Mouse (Mus musculus) liver, adult 2 months (tissue): Measurements from ENCODE around the gene Mier2. TPM values are rescaled to one million over a fixed set of nuclear protein-coding genes. Genes with fewer than 3 reads are reported as not detected.

ENCODE experiments used
- DNase-seq: peaks from one replicate; pipeline ENCODE4 v3.0.0-alpha.2; 2011; ENCODE audit warnings: low read depth, low spot score; ENCODE audit errors: extremely low read depth
- H3K27ac ChIP-seq: fragments of 200-500 bp; replicated peaks from 2 replicates; pipeline ENCODE4 v1.5.1; 2012; ENCODE audit warnings: low read depth, mild to moderate bottlenecking, control low read depth, inconsistent platforms, low read length; ENCODE audit not compliant: insufficient read depth
- H3K27me3 ChIP-seq: fragments of 200-500 bp; 2 replicates; pipeline ENCODE4 v1.6.1; 2012; ENCODE audit warnings: mild to moderate bottlenecking, moderate library complexity, low read length, inconsistent platforms; ENCODE audit not compliant: control insufficient read depth, insufficient read depth
- H3K36me3 ChIP-seq: fragments of 200-500 bp; 2 replicates; pipeline ENCODE4 v1.6.1; 2012; ENCODE audit warnings: low read length, inconsistent platforms; ENCODE audit not compliant: control insufficient read depth, insufficient read depth
- H3K4me1 ChIP-seq: fragments of 200-500 bp; 2 replicates; pipeline ENCODE4 v1.6.1; 2011; ENCODE audit warnings: low read length; ENCODE audit not compliant: control insufficient read depth, insufficient read depth
- H3K4me3 ChIP-seq: fragments of 200-500 bp; 2 replicates; pipeline ENCODE4 v1.5.1; 2011; ENCODE audit warnings: low read depth, mild to moderate bottlenecking, control low read depth, low read length, moderate library complexity; ENCODE audit not compliant: insufficient read depth
- H3K79me2 ChIP-seq: fragments of 200-500 bp; 2 replicates; pipeline ENCODE4 v1.6.1; 2012; ENCODE audit warnings: inconsistent platforms, mild to moderate bottlenecking, low read length, moderate library complexity; ENCODE audit not compliant: control insufficient read depth, insufficient read depth
- H3K9ac ChIP-seq: fragments of 200-500 bp; 2 replicates; pipeline ENCODE4 v1.6.1; 2012; ENCODE audit warnings: low read depth, mild to moderate bottlenecking, control low read depth, inconsistent platforms, low read length
- CTCF ChIP-seq: fragments of 200-500 bp; IDR thresholded peaks from 2 replicates; pipeline ENCODE4 v1.5.1; 2011; ENCODE audit warnings: low read depth, low read length, control low read depth
- POLR2A ChIP-seq: fragments of 200-500 bp; IDR thresholded peaks from 2 replicates; pipeline ENCODE4 v1.6.1; 2011; ENCODE audit warnings: low read length, control low read depth; ENCODE audit not compliant: insufficient read depth; ENCODE audit errors: extremely low read depth
- WGBS: fragments of 180-500 bp; shearing (Covaris S2); methylation state at CpG from one replicate; pipeline ENCODE4 v1.1.7; 2018; 5-methylcytosine and 5-hydroxymethylcytosine counted together
- polyA plus RNA-seq: library from polyadenylated mRNA; depleted of rRNA; stranded (reverse); fragments of >200 nt; gene quantifications from 2 replicates; pipeline ENCODE4 v1.2.3, GENCODE M21; 2012
- total RNA-seq: library from RNA; depleted of rRNA; stranded (reverse); fragments of >200 nt; gene quantifications from 2 replicates; pipeline ENCODE4 v1.2.3, GENCODE M21; 2014

Gene Mier2
- total and polyA plus RNA-seq, 2 experiments = 5.9 to 35.3 TPM

DNA sequence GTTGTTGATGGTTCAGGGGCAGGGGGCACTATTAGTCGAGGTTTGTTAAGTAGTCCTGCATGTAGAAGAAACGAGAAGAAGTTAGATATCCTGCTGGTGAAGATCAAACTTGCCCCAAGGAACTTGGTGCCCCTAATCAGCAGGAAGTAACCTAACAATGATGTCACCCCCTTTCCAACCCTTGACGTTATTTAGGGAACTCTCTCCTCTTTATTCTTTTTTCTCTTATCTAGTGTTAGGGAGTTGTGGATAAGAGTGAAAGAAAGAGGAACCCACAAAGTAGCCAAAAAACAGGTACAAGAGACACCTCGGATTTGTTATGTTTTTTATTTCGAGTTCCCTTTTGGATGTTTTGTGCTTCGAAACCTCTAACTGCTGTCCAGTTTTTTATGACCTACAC is 39.1 kb upstream of the Mier2 start:
- Histone ChIP-seq H3K9ac (no peak overlapping the region), H3K4me1 (peaks cover 6% of the 10 kb centered on the region; the same call in 1 of the 2 replicates), H3K79me2 (no peaks in the 10 kb centered on the region), H3K36me3 (no peaks in the 10 kb centered on the region), H3K27ac (no peak overlapping the region), H3K4me3 (no peak overlapping the region), H3K27me3 (no peaks in the 10 kb centered on the region)
- 67% methylated on average over 6 of the region's 6 CpGs for WGBS
- no peak for TF ChIP-seq CTCF
- no peak for TF ChIP-seq POLR2A
- no peak for DNase-seq

DNA sequence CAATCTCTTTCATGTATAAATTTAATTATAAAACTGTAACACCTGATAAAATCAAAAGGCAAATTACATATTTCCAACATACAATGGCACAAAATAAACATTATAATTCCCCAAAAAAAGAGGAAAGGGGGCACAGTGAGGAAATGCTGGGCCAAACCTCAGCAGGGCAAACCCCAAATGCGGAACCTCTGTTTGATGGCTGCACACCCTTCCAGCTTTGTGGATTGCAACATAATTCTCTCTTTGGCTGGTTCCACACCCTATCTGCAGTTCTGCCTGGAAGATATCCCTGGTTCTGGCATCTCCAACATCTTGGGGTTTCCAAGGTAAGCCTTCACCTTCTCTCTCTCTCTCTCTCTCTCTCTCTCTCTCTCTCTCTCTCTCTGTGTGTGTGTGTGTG is 35.7 kb upstream of the Mier2 start:
- Histone ChIP-seq H3K4me3 (no peak overlapping the region), H3K36me3 (no peaks in the 10 kb centered on the region), H3K9ac (no peak overlapping the region), H3K27ac (no peak overlapping the region), H3K4me1 (no peaks in the 10 kb centered on the region), H3K27me3 (no peaks in the 10 kb centered on the region), H3K79me2 (no peaks in the 10 kb centered on the region)
- no peak for DNase-seq
- WGBS = 88% methylated on average over 1 of the region's 1 CpGs
- TF ChIP-seq POLR2A = no peak
- no peak for TF ChIP-seq CTCF

DNA sequence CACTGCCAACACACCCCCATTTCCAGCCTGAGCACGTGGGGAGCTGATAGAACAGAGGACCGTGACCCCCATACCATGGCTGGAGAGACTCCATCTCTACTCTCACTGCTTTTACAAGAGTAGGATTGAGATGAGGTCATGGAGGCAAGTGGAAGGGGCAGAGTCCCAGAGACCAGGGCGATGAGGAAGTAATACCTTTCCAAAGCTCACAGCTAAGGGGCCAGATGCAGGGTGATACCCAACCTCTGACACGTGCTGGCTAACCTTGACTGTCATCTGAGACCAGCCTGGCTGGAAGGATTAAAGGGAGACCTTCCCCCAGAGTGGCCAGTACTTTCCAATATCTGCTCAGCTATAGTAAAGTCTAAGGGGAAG is 32.7 kb upstream of the Mier2 start:
- Histone ChIP-seq H3K4me1 (no peaks in the 10 kb centered on the region), H3K9ac (no peak overlapping the region), H3K27me3 (no peaks in the 10 kb centered on the region), H3K4me3 (no peak overlapping the region), H3K36me3 (no peaks in the 10 kb centered on the region), H3K27ac (no peak overlapping the region), H3K79me2 (no peaks in the 10 kb centered on the region)
- TF ChIP-seq POLR2A (no peak), CTCF (no peak)
- WGBS = 74% methylated on average over 4 of the region's 4 CpGs
- DNase-seq = no peak

DNA sequence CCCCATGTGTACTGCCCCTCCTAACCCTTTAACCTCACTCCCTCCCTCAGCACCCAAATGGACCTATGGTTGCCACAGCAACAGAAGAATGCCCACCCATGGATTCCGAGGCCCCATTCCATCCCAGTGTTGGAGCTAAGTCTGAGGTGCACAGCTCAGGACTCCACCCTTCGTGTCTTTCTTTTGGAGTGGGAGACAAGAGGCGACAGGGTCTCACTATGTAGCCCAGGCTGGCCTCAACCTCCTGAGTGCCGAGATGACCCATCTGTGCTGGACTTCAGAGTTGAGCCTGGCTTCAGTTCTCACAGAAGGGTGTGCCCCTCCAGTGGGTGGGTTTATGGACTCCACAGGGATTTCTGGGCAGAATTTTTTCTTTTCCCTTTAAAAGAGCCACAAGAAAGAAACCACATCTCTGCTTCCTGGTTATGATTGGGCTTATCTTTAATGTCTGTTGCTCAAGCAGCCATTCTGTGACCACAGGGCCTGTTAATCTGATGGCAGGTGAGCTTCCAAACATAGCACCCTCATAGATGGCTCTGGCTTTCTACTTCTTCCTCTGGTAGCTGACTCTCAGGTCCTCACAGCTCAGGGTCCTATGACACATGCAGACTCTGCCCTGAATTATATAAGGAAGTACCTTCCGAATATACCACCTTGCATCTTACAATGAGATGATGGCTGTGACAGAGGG is 32.2 kb upstream of the Mier2 start, which contains the start of gene Theg:
Gene Theg, minus strand, starts transcription at position 271 of the 691 bp plus-strand sequence.
- no peaks in the 10 kb centered on the region for H3K79me2 ChIP-seq
- H3K4me3 ChIP-seq = no peak within 1 kb of the TSS

DNA sequence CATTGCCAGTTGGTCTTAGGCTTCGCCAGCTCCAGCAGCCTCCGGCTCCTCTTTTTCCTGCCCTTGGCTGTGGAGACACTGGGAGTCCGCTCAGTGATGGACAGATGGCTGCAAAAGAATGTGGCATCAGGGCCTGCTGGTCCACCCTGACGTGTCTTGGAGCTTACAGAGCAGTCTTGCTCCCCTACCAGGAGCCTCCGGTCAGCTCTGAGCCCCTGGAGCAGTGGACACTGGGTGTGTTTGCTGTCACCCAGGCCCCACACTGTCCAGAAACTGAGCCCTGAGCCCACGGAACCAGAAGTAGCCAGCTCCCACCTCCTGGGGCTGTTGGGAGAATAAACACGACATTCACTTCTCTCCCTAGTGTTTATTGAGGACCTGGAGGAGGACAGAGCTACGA is 31.2 kb upstream of the Mier2 start:
- H3K79me2 ChIP-seq = no peaks in the 10 kb centered on the region
- no peak overlapping the region for H3K9ac ChIP-seq
- TF ChIP-seq CTCF = no peak
- no peak for TF ChIP-seq POLR2A
- 76% methylated on average over 8 of the region's 8 CpGs for WGBS
- no peak for DNase-seq
- no peaks in the 10 kb centered on the region for H3K4me1 ChIP-seq
- no peaks in the 10 kb centered on the region for H3K36me3 ChIP-seq
- H3K4me3 ChIP-seq = no peak overlapping the region
- H3K27ac ChIP-seq = no peak overlapping the region
- no peaks in the 10 kb centered on the region for H3K27me3 ChIP-seq

More for the DNA sequence above, 32.2 kb upstream of the Mier2 start, which contains the start of gene Theg:
- no peak for TF ChIP-seq CTCF
- no peak for TF ChIP-seq POLR2A
- 79% methylated on average over 5 of the region's 5 CpGs for WGBS
- Histone ChIP-seq H3K9ac (no peak within 1 kb of the TSS), H3K36me3 (no peaks in the 10 kb centered on the region), H3K27me3 (no peaks in the 10 kb centered on the region), H3K4me1 (no peaks in the 10 kb centered on the region), H3K27ac (no peak within 1 kb of the TSS)
- DNase-seq = no peak

DNA sequence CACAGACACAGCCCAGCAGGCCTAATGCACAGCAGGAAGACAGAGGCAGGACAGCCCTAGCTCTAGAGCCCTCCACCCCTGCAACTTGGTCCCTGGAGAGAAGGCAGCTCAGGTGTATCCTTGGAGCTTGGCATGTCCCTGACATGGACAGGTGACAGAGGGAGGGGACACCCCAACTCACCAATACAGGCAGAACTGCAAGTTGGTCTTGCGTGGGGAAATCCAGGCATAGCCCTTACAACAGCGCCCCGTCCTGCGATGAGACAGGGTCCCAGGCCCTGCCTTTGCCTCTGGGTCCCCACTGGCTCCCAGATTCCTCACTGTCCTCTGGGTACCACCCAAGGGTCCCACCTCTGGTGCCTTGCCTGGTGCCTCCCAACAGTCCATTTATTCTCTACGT is 30.7 kb upstream of the Mier2 start:
- no peak overlapping the region for H3K4me3 ChIP-seq
- H3K79me2 ChIP-seq = no peaks in the 10 kb centered on the region
- no peaks in the 10 kb centered on the region for H3K36me3 ChIP-seq
- TF ChIP-seq POLR2A (no peak), CTCF (no peak)
- WGBS = 93% methylated on average over 5 of the region's 5 CpGs
- no peaks in the 10 kb centered on the region for H3K27me3 ChIP-seq
- no peaks in the 10 kb centered on the region for H3K4me1 ChIP-seq
- H3K9ac ChIP-seq = no peak overlapping the region
- no peak overlapping the region for H3K27ac ChIP-seq
- DNase-seq = no peak
